Mouse (Mus musculus): Measurements from ENCODE around the gene Crtc2.
A peak's percentile ranks its signal among the peaks of the same experiment; 100 is the strongest.

GRCm38 (mm10) chr3:90213377-90213866 is 40.5 kb upstream of the Crtc2 start, which contains the start of the genes Rps27 and Rab13:
- no peak for TF ChIP-seq CTCF (IDR thresholded peaks at IDR 0.05; ENCODE audit: insufficient read depth, low read length)
- TF ChIP-seq POLR2A (IDR thresholded peaks at IDR 0.05; ENCODE audit: borderline replicate concordance, extremely low read depth, low read depth, low read length): peak; percentile 100
